Mouse (Mus musculus) ES-CJ7 (cell line): ENCODE measurements at regions not wholly inside any gene's neighbourhood (a gene's known extent, or its start where the extent isn't known, plus 50 kb on each side); places are given as distances from the start of the nearest gene placed in this dataset.

Experiments
- DNase-seq: peaks from one replicate; pipeline ENCODE4 v3.0.0; 2011; ENCODE audit warnings: low read depth, low spot score

GRCm38 (mm10) chr10:68842023-68842735 lies 118.7 kb downstream of the Tmem26 start:
- DNase-seq = no peak

GRCm38 (mm10) chr10:68844066-68844465 lies 120.6 kb downstream of the Tmem26 start:
- DNase-seq = peak; percentile 26

GRCm38 (mm10) chr10:68844596-68844995 lies 121.2 kb downstream of the Tmem26 start:
- no peak for DNase-seq

GRCm38 (mm10) chr10:68851153-68851552 lies 127.7 kb downstream of the Tmem26 start:
- no peak for DNase-seq

GRCm38 (mm10) chr10:68855934-68856891 lies 132.8 kb downstream of the Tmem26 start:
- no peak for DNase-seq

- DNase-seq = no peak
Observed at GRCm38 (mm10) chr10:68864606-68865378, 141.3 kb downstream of the Tmem26 start.

- DNase-seq = no peak
Observed at GRCm38 (mm10) chr10:68865776-68866175, 142.3 kb downstream of the Tmem26 start.

GRCm38 (mm10) chr10:68867361-68867760 lies 143.9 kb downstream of the Tmem26 start:
- no peak for DNase-seq

- no peak for DNase-seq
Observed at GRCm38 (mm10) chr10:68872102-68872501, 148.7 kb downstream of the Tmem26 start.

- no peak for DNase-seq
Observed at GRCm38 (mm10) chr10:68875641-68876040, 152.2 kb downstream of the Tmem26 start.

- no peak for DNase-seq
Observed at GRCm38 (mm10) chr10:68893100-68893841, 169.8 kb downstream of the Tmem26 start.

GRCm38 (mm10) chr10:68894121-68894520 lies 170.7 kb downstream of the Tmem26 start:
- DNase-seq = no peak

GRCm38 (mm10) chr10:68897524-68897923 lies 174.1 kb downstream of the Tmem26 start:
- no peak for DNase-seq

GRCm38 (mm10) chr10:68901168-68901567 lies 177.7 kb downstream of the Tmem26 start:
- no peak for DNase-seq

- DNase-seq = peak; percentile 39
Observed at GRCm38 (mm10) chr10:68902670-68903069, 179.2 kb downstream of the Tmem26 start.

- DNase-seq = no peak
Observed at GRCm38 (mm10) chr10:68904337-68904736, 180.9 kb downstream of the Tmem26 start.

GRCm38 (mm10) chr10:68908236-68908635 lies 184.8 kb downstream of the Tmem26 start:
- DNase-seq = peak; percentile 72

GRCm38 (mm10) chr10:68909018-68909417 lies 185.6 kb downstream of the Tmem26 start:
- no peak for DNase-seq

GRCm38 (mm10) chr10:68916147-68916546 lies 192.7 kb downstream of the Tmem26 start:
- DNase-seq = no peak

GRCm38 (mm10) chr10:68935843-68936242 lies 212.4 kb downstream of the Tmem26 start:
- no peak for DNase-seq

- DNase-seq = no peak
Observed at GRCm38 (mm10) chr10:68943239-68943638, 208.0 kb upstream of the Rhobtb1 start.
